Mouse (Mus musculus) brain, embryonic 14.5 days (tissue): ENCODE measurements around the gene Wnk2.

Experiments
- CTCF ChIP-seq: fragments of 200-500 bp; IDR thresholded peaks from 2 replicates; pipeline ENCODE4 v1.5.1; 2012; ENCODE audit warnings: inconsistent platforms, mild to moderate bottlenecking, moderate library complexity, borderline replicate concordance; ENCODE audit not compliant: insufficient read depth, insufficient read length; ENCODE audit errors: extremely low read depth
- POLR2A ChIP-seq: fragments of 200-500 bp; IDR thresholded peaks from 2 replicates; pipeline ENCODE4 v1.6.1; 2012; ENCODE audit warnings: mild to moderate bottlenecking, inconsistent platforms, borderline replicate concordance; ENCODE audit not compliant: poor library complexity, insufficient read depth, insufficient read length, severe bottlenecking; ENCODE audit errors: extremely low read depth

DNA sequence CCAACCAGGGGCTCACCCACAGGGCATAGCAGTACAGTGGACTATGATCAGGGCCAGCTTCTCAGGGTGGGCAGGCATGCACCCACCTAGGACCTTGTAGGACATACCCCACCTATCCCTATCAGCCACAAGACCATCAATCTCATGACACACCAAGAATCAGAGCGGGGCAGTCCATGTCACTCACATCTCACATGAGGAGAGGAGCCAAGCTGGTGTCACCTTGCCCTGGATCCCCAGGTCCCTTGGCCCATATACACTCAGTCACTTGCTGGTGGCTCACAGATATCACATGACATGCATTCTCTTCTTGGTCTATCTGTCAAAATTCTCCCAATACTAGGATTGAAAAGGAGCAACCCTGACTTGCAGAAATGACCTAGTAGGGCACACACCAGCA lies 18.7 kb downstream of the Wnk2 start:
- no peak for TF ChIP-seq CTCF
- TF ChIP-seq POLR2A: no peak
